Mouse (Mus musculus) adrenal gland, adult 18-20 months (tissue): ENCODE results near the gene Mrpl16. TPM values are rescaled to one million over a fixed set of nuclear protein-coding genes. Genes with fewer than 3 reads are reported as not detected.

Experiments used
- DNase-seq, 2 experiments: peaks; one replicate each; pipeline ENCODE4 v3.0.0; 2021 to 2022; ENCODE audit warnings: low spot score in 2 of 2
- long read RNA-seq, 2 experiments: library from polyadenylated mRNA; stranded (forward); transcript quantifications; one replicate each; pipeline ENCODE4 v2.0.0; 2021
- total RNA-seq, 2 experiments: library from RNA; stranded (reverse); gene quantifications; 1 replicate in 1 of 2; 2 replicates in 1 of 2; pipeline ENCODE4 v1.2.3; 2021

The Mrpl16 gene
- total RNA-seq: 10 to 100 TPM; 63.6 to 72.3 TPM
- long read RNA-seq, experiment 1, transcript Mrpl16-201 (4 exons, 1,162 nt): major isoform, 18 of 20 reads
- long read RNA-seq, experiment 1, partial matches to known transcripts: 2 of 20 reads
- long read RNA-seq, experiment 1, other reads (novel, unspliced or antisense): 0 of 20 reads
- long read RNA-seq, experiment 2, transcript Mrpl16-201 (4 exons, 1,162 nt): major isoform, 39 of 41 reads
- long read RNA-seq, experiment 2, partial matches to known transcripts: 2 of 41 reads
- long read RNA-seq, experiment 2, other reads (novel, unspliced or antisense): 0 of 41 reads

DNA sequence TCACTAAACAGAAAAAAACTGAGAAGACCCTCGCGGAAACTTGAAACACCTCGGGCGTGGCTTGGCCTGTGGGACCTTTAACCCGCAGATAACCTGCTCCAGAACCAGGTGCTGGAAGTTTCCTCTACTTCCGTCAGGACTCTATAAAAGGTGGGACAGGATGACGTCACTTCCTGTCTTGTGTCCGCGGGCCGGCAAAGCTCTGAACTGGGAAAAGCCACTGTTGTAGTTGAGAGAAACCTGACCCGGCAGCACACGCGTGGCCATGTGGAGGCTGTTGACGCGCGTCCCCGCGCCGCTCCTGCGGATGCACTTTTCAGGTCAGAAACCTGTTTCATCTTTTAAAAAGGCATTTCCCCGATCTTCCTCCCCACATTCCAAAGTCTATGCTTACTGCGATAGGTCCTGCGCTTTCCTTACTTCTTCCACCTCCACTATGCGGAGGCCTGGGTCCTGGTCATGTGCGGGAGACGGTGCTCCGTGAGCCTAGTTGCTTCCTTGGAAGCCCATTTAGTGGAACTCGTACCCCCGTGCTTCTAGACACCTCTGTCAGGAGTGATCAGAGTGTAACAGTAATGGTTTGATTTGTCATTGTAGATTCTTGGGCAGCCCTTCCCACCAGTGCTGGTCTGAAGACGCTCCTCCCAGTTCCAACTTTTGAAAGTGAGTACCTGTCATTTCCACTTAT is at the start of gene Mrpl16:
TSS of gene Mrpl16 (plus strand) at position 187 of the 688 bp plus-strand sequence.
- DNase-seq: peak; percentile 80 to 83

DNA sequence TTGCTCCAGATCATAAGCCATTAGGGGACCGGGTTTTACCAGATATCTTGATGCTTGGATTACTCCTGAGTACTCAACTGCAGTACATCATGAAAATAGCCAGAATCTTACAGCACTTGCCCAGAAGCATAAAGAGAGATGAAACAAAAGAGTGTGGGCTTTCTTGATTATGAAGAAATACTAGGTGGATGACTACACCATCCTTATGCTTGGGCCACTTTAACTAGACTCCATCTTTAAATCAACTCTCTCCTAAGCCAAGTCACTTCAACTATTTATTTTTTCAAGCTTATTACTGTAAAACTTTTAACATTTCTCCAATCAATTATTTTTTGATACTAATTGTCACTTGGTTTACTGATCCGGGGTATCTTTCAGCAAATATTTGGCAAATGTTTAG is 46.3 kb upstream of the Mrpl16 start:
- no peak for DNase-seq

DNA sequence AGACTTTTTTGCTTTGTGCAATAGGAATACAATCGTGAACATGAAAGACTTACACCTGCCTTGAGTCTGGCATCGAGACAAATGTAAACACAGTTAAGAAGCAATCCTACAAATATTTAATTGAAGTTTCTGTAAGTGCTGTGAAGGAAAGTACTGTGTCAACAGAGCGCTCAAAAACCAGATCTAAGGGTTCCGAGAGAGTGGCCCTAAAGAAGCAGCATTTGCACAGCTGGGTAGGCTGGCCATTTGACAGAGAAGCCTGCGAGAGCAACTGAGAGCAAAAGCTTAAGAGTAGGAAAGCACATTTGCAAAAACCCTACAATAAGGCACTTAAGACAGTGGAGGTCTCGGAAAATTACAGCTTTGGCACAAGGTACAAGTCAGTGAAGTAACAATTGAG is 45.9 kb upstream of the Mrpl16 start:
- no peak for DNase-seq

DNA sequence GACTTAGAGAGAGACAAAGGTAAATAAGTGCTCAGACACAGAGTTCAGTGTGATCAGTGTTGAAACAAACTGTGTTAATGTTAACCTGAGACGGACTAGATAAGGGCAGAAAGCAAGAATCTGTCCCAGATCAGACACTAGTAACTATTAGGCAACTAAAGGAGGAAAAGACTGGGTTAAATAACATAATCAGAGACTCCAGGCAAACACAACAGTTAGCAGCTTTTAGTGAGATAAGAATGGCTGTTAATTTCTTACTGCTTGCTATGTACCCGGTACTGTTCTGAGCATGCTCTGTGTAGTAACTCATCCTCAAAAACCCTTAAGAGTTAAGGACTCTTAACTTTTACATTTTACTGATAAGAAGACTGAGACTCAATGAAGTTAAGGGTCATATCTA is 44.3 kb upstream of the Mrpl16 start:
- no peak for DNase-seq

DNA sequence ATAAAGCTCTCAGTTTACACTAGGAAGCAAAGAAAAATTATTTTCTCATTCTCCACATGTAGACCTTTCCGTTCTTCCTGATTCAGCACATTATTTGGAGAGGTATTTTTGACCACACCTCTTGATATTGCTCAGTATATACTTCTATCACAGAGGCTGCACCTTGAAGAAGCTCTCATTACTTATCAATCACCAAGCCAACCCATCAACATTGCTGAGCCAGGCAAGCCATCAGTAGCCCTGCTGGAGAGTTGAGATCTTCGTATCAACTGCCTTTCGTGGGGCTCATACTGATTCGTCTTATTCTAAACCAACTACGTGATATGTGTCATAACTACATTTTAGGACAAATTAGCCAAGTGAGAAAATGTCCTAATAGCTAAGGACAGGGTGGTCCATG is 42.9 kb upstream of the Mrpl16 start:
- DNase-seq: no peak

DNA sequence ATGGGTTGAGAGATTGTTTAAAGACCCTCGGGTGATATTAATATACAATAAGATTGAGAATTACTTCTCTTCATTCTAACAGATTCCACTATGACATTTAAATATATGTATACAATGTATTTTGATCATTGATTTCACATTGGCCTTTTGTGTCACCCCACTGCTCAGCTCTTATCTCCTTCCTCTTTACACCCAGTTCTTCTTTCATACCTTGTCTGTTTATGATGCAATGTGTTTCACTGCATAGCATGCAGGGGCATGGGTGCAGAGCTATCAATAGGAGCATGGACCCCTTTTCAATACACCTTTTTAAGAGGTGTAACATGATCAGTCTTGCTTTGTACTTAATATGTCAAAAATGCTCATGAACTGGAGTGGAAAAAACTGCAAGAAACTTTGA is 39.9 kb upstream of the Mrpl16 start:
- no peak for DNase-seq

DNA sequence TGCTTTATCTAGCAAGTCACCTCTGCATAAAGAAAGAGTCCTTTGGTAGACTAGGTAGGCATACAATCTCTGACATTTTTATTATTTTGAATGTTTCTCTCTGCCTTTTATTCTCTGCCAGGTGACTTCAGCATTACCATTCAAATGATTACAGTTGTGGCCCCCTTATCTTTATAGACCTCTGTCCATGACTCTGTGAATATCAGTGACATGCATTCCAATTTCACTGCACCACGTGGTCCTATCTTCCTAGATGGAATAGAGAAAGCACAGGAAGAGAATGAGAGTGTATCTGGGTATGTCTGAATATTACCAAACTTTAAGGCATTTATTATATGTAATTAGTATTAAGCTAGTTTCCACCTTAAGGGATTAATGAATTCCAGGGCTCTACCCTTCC is 33.7 kb upstream of the Mrpl16 start:
- DNase-seq: no peak

DNA sequence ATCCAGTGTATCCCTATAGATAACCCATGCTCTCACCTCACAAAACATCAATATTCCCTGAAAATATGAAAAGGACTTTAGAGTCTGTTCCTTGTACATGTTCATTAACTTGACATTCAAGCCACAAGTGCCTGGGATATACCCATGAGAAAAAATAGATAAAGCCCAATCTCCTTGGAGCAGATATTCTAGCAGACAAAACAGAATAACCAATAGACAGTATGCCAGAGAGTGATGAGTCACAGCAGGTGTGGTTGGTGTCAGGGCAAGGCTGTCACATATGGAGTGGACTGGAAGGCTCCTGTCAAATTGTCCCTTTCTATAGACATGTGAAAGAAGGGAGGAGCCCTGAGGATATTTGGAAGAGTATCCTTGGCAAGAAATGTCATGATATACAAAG is 24.5 kb upstream of the Mrpl16 start:
- DNase-seq: no peak

DNA sequence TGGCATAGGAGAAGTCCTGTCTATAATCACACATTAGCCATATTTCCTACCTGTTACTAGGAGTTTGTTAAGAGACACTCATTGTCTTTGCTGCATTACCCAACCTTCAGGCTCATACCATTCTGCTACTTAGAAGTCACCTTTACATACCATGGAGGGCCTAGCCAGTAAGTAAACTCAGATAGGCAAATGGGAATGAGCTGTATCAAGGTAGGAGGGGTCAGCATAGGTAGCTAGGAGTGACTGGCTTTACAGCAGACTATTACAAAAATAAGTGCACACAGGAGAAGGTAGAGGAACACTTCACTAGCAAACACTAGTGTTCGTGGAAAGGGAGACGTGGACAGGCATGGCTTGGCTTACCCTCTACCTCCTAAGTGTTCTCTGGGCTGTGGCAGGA is 22.9 kb upstream of the Mrpl16 start, which contains the start of gene Gif:
TSS of gene Gif (plus strand) at position 257 of the 400 bp plus-strand sequence.
- DNase-seq: no peak

DNA sequence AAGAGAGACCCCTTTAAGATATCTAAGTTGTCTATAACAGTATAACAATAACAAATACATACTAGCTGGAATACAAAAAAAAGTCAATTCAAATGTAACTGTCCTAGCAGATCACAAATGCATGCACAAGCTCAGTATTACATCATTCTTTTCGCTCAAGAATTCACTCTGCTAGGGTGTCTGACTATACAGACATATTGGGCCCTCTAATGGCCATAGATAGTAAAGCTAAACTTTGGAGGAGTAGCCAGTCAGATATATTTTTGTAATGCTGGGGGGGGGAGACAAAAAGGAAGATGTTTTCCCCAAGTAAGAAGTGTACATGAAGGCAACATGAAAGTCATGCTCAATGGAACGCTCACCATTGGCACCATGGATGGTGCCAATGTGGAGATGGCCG is 5.1 kb upstream of the Mrpl16 start:
- DNase-seq: no peak

DNA sequence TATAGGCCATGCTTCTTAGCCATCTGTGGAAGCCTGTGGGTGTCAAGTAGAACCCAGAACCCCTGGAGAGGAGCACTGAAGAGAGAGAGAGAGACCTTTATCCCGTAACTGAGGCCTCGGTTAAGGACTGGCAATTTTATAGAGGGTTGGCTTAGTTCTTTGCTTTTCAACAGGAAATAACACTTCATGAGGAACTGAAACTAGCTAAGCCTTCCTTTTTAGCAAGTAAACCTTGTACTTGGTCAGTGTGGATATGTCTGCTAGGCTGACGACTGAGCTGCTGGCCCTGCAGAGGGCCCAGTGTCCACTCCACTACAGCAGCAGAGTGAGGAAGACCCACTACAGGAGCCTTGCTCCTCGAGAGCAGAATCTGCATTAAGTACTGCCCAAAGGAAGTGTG is 3.8 kb upstream of the Mrpl16 start:
- DNase-seq: no peak

DNA sequence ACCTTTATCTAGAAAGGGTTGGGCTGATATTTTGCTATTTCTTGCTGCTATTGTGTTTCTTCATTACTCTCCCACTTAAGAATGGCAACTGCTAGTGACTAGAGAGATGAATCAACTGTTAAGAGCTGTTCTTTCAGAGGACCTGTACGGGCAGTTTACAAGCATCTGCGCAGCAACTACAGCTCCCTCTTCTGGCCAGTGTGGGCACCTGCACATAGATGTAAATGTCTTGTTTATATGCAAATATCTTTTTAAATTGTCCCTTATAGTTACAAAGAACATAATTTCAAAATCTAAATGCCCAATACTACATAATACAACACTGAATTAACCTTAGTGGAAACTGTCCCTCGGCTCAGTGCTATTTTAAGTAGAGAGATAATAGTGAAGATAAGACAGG is 2.0 kb upstream of the Mrpl16 start:
- DNase-seq: no peak

DNA sequence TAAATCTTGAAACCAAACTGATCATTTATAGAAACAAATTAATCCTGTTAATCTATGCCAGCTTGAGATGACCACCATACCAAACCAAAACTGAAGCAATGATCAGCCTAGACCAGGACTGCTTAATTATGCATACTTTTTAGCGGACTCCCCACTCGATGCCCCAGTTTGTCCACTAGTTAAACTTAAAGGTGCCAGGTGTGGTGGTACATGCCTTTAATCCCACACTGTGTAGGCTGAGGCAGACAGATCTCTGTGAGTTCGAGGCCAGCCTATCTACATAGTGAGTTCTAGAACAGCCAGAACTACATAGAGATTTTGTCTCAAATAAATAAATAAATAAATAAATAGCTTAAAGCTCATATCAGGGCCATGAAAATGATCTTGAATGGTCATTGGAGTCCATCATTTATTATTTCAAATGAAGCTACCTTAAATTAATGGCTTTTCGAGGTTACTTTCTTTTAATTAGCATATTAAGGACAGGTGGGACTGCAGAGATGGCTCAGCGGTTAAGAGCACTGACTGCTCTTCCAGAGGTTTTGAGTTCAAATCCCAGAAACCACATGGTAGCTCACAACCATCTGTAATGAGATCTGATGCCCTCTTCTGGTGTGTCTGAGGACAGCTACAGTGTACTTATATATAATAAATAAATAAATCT is 802 bp upstream of the Mrpl16 start:
- DNase-seq: no peak

DNA sequence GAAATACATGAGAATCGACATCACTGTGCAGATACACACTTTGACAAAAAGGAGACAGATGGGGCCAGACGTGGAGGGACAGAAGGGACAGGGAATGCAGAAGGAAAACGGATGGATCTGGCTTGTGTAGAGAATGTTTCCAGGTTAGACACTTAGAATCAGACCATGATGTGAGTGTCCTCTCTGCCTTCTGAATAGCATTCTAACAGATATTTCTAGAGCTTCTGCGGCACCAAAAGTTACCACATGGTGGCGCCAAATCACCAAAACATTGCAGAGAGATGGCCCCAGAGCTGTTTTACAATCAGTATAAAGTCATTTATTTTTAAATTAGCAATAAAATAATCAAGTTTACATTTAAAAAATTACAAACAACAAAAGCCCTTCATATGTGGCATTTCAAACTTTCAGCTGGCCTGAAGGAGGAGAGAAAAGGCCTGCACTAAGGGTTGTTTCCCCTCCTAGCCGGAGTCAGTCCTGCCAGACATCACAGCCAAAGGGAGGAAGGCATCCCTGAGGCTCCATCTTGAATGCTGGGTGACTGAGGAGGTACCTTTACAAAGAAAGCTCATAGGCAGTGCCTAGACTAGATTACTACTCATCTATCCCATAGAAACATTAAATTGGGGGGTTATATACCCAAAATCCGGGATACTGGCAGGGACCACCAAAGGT is 7.1 kb downstream of the Mrpl16 start:
- peak; percentile 63 to 75 for DNase-seq

DNA sequence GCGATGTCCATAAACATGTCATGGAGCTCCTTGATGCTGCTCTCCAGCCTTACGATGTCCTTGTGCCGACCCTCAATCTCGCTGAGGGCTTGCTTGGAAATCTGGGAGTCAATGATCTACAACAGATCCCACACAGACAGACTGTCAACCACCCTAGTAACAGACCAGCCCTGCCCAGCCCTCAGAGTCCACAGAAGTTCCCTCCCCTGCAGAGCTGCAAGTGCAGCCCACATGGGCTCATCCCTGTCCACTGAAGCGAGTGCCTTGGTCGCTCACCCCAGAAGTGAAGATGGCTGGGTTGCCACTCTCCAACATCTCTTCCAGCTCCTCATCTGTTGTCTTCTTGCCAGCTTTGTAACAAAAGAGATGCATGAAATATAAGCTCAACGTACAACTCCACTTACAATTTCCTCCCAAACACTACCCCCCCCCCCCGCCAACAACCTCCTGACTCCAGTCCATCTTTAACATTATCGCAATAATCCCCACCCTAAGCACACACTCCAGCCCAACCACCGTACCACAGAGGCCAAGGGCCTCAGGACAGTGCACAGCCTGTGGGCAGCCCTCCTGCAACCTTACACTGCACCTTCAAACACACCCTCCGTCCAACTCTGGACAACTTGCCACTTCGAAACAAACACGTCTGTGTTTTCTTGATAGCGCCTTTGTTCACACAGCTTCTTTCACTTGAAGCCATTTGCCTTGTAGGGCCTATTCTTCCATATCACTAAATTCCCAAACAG is 15.4 kb downstream of the Mrpl16 start:
- no peak for DNase-seq

DNA sequence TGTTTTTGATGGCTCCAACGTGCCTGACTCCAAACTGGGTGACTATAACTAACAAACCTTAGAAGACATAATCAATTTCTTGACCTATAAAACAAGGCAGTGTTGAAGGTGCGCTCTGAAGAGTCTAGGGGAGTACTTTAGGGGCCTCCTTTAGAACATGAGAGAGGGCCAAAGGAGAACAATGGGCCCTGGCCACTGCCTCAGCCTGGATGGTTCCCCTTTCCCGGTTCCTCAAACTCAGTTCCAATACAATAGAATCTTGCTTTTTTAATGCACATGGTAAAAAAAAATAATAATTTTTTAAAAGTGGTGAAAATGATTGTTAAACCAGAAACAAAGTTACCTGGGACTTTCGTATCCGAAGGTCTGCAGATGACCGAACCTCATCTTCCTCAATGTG is 17.6 kb downstream of the Mrpl16 start:
- no peak for DNase-seq

DNA sequence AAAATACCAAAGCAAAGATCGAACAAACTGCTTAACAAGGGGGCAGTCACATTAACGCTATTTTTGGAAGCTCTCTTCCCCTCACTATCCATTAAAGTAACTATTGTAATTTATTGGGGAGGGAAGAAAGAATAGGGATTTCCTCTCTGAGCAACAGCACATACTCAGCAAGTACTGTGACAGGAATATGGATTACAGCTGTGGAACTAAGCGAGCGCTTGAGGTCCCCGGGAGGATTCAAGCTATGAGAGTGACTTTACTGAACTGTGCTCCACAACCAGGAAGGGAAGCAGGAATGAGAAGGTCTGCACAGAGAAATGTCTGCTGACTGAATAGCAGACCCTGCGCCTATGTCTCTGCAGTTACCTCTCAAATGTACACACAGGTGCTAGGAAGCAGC is 18.7 kb downstream of the Mrpl16 start:
- DNase-seq: no peak

DNA sequence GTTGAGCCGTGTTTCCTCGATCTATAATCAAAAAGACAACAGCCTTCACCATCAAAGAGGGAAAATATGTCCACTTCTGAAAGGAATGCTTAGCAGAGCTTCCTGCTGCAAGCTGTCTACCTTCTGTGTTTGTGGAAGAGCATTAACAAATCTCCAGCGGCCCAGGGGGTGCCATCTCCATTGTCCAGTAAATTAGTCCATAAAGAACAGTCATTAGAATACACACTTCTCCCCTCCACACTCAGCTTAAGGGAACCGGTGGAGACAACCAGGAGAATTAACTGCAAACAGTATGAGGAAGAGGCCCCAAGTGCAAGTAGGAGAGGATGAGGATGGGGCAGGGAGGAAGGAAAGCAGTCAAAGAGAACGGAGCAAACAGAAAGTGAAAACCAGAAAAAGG is 21.6 kb downstream of the Mrpl16 start:
- no peak for DNase-seq

DNA sequence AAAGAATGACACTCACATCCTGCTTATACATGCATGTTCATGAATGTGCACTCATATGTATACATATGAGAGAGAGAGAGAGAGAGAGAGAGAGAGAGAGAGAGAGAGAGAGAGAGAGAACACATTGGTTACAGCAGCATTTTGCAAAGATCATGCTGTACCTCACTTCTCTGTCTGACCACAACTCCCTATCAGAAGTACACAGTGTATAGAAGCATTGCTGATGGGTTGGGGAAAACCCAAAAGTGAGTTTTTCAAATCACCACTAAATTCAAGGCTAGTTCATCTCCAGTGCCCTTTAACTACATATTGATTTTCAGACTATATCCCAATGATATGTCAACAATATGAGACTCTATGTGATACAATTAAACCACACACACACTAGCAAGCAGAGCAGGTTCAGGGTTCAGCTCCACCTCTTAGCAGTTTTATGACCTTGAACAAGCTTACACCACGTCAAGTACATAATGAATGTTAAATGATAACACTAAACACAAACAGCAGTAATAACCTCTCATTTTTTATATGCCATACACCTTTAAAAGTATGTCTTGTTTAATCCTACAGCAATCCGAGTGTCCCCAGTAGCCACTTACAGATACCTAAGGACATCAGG is 23.7 kb downstream of the Mrpl16 start:
- DNase-seq: no peak

DNA sequence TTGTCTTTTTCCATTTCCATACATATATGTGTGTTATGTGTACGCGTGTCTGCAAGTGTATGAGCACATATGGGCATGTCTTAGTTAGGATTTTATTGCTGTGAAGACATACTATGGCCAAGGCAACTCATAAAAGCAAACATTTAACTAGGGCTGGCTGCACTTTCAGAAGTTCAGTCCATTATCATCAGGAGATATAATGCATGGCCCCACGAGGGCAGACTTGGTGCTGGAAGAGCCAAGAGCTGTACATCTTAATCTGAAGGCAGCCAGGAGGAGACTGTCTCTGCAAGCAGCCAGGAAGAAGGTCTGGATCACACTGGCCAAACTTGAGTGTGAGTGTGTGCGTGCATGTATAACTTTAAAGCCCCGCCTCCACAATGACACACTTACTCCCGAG is 24.3 kb downstream of the Mrpl16 start:
- no peak for DNase-seq
